10 mouse cellular contexts compared by ENCODE assay signal in genomic region chr5:113225271-113225670, GRCm38 (mm10). TPM values are rescaled to one million over a fixed set of nuclear protein-coding genes. Genes with fewer than 3 reads are reported as not detected.
DNase-seq lines count a peak whose midpoint lies in the region; ATAC-seq and TF ChIP-seq lines count a peak whose summit lies in the region.
"Had no signal": no experiment of that assay in that cellular context is flagged by ENCODE, and none has a peak within 500 bp of the region (broad histone marks: within the 10 kb centered on the region; RNA-seq: fewer than 3 reads in every experiment).

No protein-coding gene starts in this region.

- no peak overlapping the region for H3K27ac ChIP-seq in forebrain, embryonic 15.5 days (replicated peaks)
- no peak overlapping the region for H3K27ac ChIP-seq in limb, embryonic 13.5 days

- TF ChIP-seq CTCF in E14TG2a.4 (conservative IDR thresholded peaks at IDR 0.05; ENCODE audit: low read length), result no peak

- H3K4me2 ChIP-seq in forebrain, embryonic 15.5 days (replicated peaks), result peak overlapping the region; percentile 44
- peak overlapping the region; percentile 63; the same call in 1 of the 2 replicates for H3K4me2 ChIP-seq in limb, embryonic 13.5 days (replicated peaks)

- H3K9ac ChIP-seq in forebrain, embryonic 15.5 days (replicated peaks), result no peak overlapping the region
- no peak overlapping the region for H3K9ac ChIP-seq in limb, embryonic 13.5 days

- peak; percentile 71 for DNase-seq in ES-CJ7 (ENCODE audit: low read depth, low spot score)
- DNase-seq in layer of hippocampus, adult 9-10 months (ENCODE audit: low spot score), result no peak
- DNase-seq in right cerebral cortex, postnatal 25 days, result no peak
- no peak for DNase-seq in layer of hippocampus, postnatal 10 days (ENCODE audit: low spot score in 2 of 2)

- peaks cover 57% of the 10 kb centered on the region for H3K4me1 ChIP-seq in E14TG2a.4 (replicated peaks; ENCODE audit: low read depth, low read length)
- H3K4me1 ChIP-seq in forebrain, embryonic 15.5 days, result peaks cover 24% of the 10 kb centered on the region
- peaks cover 20% of the 10 kb centered on the region for H3K4me1 ChIP-seq in limb, embryonic 13.5 days

- 11% methylated on average over 10 of the region's 10 CpGs for WGBS in forebrain, embryonic 15.5 days
- 23% methylated on average over 10 of the region's 10 CpGs for WGBS in limb, embryonic 13.5 days

- no peak for ATAC-seq in forebrain, embryonic 15.5 days (replicated peaks)
- no peak for ATAC-seq in limb, embryonic 13.5 days (ENCODE audit: low FRiP score, low read depth)
- no peak for ATAC-seq in megakaryocyte-erythroid progenitor cell, adult 5-6 weeks (replicated peaks; ENCODE audit: low FRiP score, low TSS enrichment, poor library complexity, severe bottlenecking)

- no peaks in the 10 kb centered on the region for H3K36me3 ChIP-seq in E14TG2a.4 (ENCODE audit: insufficient read depth, low read length)
- no peaks in the 10 kb centered on the region for H3K36me3 ChIP-seq in forebrain, embryonic 15.5 days
- no peaks in the 10 kb centered on the region for H3K36me3 ChIP-seq in limb, embryonic 13.5 days

- peaks cover 2% of the 10 kb centered on the region for H3K27me3 ChIP-seq in E14TG2a.4 (ENCODE audit: insufficient read depth, low read length)
- H3K27me3 ChIP-seq in forebrain, embryonic 15.5 days, result no peaks in the 10 kb centered on the region
- H3K27me3 ChIP-seq in limb, embryonic 13.5 days, result peaks cover 16% of the 10 kb centered on the region

- H3K4me3 ChIP-seq in E14TG2a.4 (replicated peaks; ENCODE audit: low read length), result peak overlapping the region; percentile 60
- peak overlapping the region; percentile 22; the same call in 1 of the 2 replicates for H3K4me3 ChIP-seq in forebrain, embryonic 15.5 days
- H3K4me3 ChIP-seq in limb, embryonic 13.5 days, result no peak overlapping the region

- H3K9me3 ChIP-seq in E14TG2a.4 (ENCODE audit: low read length), result no peaks in the 10 kb centered on the region
- H3K9me3 ChIP-seq in forebrain, embryonic 15.5 days, result 0 out of 2 replicates have a peak, but pooled peaks cover 5% of the 10 kb centered on the region
- 0 out of 2 replicates have a peak, but pooled peaks cover 2% of the 10 kb centered on the region for H3K9me3 ChIP-seq in limb, embryonic 13.5 days

RNA-seq across cellular contexts. Expression of gene Tmem211, which starts 1.4 kb away (rescaled TPM):
- polyA plus RNA-seq in forebrain, embryonic 15.5 days (2015; fragmentation: Nextera tagmentation; extraction: Ambion mirVana), result not detected in 2 replicates
- polyA plus RNA-seq in limb, embryonic 13.5 days (2015; fragmentation: Nextera tagmentation; extraction: Ambion mirVana), result not detected in 2 replicates
- not detected in 2 replicates for total RNA-seq in megakaryocyte-erythroid progenitor cell, adult 5-6 weeks (2014; fragmentation: Nextera tagmentation)
- total RNA-seq in megakaryocyte-erythroid progenitor cell, adult 5-6 weeks (2017), result not detected in 2 replicates
- total RNA-seq in layer of hippocampus, postnatal 10 days (2021), result under 1 TPM in 1 of 2 experiments, not detected in 1; 0.18 TPM
- polyA plus RNA-seq: liver, embryonic 16.5 days; spleen, adult 2 months had no signal

RNA-seq across cellular contexts. Expression of gene 2900026A02Rik, which starts 4.2 kb away (rescaled TPM):
- 4.4 and 4.9 TPM in 2 replicates for polyA plus RNA-seq in forebrain, embryonic 15.5 days (2015; fragmentation: Nextera tagmentation; extraction: Ambion mirVana)
- 6.0 and 7.2 TPM in 2 replicates for polyA plus RNA-seq in limb, embryonic 13.5 days (2015; fragmentation: Nextera tagmentation; extraction: Ambion mirVana)
- 9.9 and 12.3 TPM in 2 replicates for total RNA-seq in megakaryocyte-erythroid progenitor cell, adult 5-6 weeks (2014; fragmentation: Nextera tagmentation)
- total RNA-seq in megakaryocyte-erythroid progenitor cell, adult 5-6 weeks (2017), result 5.8 and 6.8 TPM in 2 replicates
- 10 to 100 TPM; 55.4 to 56.9 TPM for total RNA-seq in layer of hippocampus, postnatal 10 days (2021)

Comparison
In these comparisons a context has a peak if more than half of its experiments do, and no peak if none do; other contexts are left out.
1. RNA of gene 2900026A02Rik, which starts 4.2 kb away (total RNA-seq): 55.4 to 56.9 TPM in layer of hippocampus, postnatal 10 days; 5.8 to 12.3 TPM in megakaryocyte-erythroid progenitor cell, adult 5-6 weeks; every median in the first group is over 4 times any median in the second.